Mouse (Mus musculus): ENCODE data around the gene Clgn.

- TF ChIP-seq CTCF (IDR thresholded peaks at IDR 0.05; ENCODE audit: extremely low read depth, insufficient read depth, insufficient read length, insufficient replicate concordance) (no peak), POLR2A (IDR thresholded peaks at IDR 0.05; ENCODE audit: low read depth, low read length) (no peak)
These were observed 8.1 kb downstream of the Clgn start for GRCm38 (mm10) chr8:83397726-83398125.

Measured in spleen, adult 2 months (tissue).